Mouse (Mus musculus) embryonic facial prominence, embryonic 10.5 days (tissue): ENCODE data around the gene Rce1. TPM values are rescaled to one million over a fixed set of nuclear protein-coding genes. Genes with fewer than 3 reads are reported as not detected.

Experiments used
- DNase-seq: peaks from one replicate; pipeline ENCODE4 v3.0.0-alpha.2; 2017; ENCODE audit warnings: low spot score
- H3K27ac ChIP-seq: fragments of 300-500 bp; sonication (generic); replicated peaks from 2 replicates; pipeline ENCODE4 v1.5.1; 2016; ENCODE audit warnings: mild to moderate bottlenecking
- H3K27me3 ChIP-seq: fragments of 300-500 bp; sonication (generic); replicated peaks from 2 replicates; pipeline ENCODE4 v1.6.1; 2016; ENCODE audit warnings: low read depth, mild to moderate bottlenecking; ENCODE audit not compliant: poor library complexity, severe bottlenecking
- H3K36me3 ChIP-seq: fragments of 300-500 bp; sonication (generic); replicated peaks from 2 replicates; pipeline ENCODE4 v1.6.1; 2016; ENCODE audit warnings: mild to moderate bottlenecking, moderate library complexity
- H3K4me1 ChIP-seq: fragments of 300-500 bp; sonication (generic); 2 replicates; pipeline ENCODE4 v1.6.1; 2016
- H3K4me3 ChIP-seq: fragments of 300-500 bp; sonication (generic); 2 replicates; pipeline ENCODE4 v1.5.1; 2016; ENCODE audit warnings: mild to moderate bottlenecking, moderate library complexity
- H3K9me3 ChIP-seq: fragments of 300-500 bp; sonication (generic); 2 replicates; pipeline ENCODE4 v1.6.1; 2016; ENCODE audit warnings: mild to moderate bottlenecking
- WGBS: fragments of 180-500 bp; shearing (Covaris S2); methylation state at CpG from one replicate; pipeline ENCODE4 v1.1.7; 2016; 5-methylcytosine and 5-hydroxymethylcytosine counted together
- polyA plus RNA-seq: library from polyadenylated mRNA; unstranded; fragments of >200 nt; fragmentation: Nextera tagmentation; extraction: Ambion mirVana; gene quantifications from 2 replicates; pipeline ENCODE4 v1.2.1, GENCODE M21; 2016

The Rce1 gene
- 75.5 and 82.9 TPM in 2 replicates for polyA plus RNA-seq

DNA sequence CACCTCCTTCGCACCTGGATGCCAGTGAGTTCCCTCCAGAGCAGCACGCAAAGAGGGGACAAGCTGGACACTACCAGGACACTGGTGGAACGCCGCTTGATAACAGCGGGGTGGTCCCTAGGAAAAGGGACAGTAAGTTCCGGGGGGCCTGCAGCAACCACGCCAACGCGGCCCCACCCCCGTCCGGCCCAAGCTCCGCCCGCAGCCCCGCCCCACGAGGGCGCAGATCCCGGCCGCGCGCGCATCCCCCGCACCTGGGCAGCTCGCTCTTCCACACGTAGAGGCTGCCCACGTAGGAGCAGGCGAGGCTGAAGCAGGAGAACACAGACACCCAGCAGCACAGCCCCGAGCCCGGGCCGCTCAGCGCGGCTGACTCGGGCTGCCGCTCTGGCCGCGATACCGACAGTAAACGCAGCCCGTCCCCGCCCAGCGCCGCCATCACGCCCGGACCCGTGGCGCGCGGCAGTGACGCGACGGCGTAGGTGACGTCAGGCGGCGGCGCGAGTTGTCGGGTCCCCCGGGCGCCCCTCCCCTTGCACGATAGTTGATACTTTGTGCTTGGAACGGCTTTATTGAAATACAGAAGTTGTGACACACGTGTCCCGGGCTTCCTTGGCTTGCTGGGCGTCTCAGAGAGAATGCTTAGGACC, at the start of gene Rce1:
Gene Rce1, minus strand, starts transcription at position 463 of the 650 bp plus-strand sequence.
- peak; percentile 95 for DNase-seq

GRCm38 (mm10) chr19:4672401-4672800, 47.0 kb upstream of the Rce1 start:
- Histone ChIP-seq H3K27ac (no peak overlapping the region), H3K4me3 (no peak overlapping the region), H3K4me1 (no peaks in the 10 kb centered on the region), H3K9me3 (no peaks in the 10 kb centered on the region), H3K27me3 (no peaks in the 10 kb centered on the region), H3K36me3 (no peaks in the 10 kb centered on the region)
- DNase-seq: no peak
- WGBS: 73% methylated on average over 6 of the region's 6 CpGs

More for the DNA sequence above, at the start of gene Rce1:
- Histone ChIP-seq H3K27me3 (no peaks in the 10 kb centered on the region), H3K27ac (peak within 1 kb of the TSS; percentile 97), H3K36me3 (peaks cover 42% of the 10 kb centered on the region), H3K4me1 (peaks cover 48% of the 10 kb centered on the region), H3K4me3 (peak within 1 kb of the TSS; percentile 95), H3K9me3 (no peaks in the 10 kb centered on the region)
- under 1% methylated on average over 64 of the region's 64 CpGs for WGBS

GRCm38 (mm10) chr19:4670776-4671175, 45.3 kb upstream of the Rce1 start:
- Histone ChIP-seq H3K27ac (no peak overlapping the region), H3K9me3 (no peaks in the 10 kb centered on the region), H3K4me3 (no peak overlapping the region), H3K27me3 (no peaks in the 10 kb centered on the region), H3K36me3 (no peaks in the 10 kb centered on the region), H3K4me1 (no peaks in the 10 kb centered on the region)
- no peak for DNase-seq
- WGBS: 85% methylated on average over 4 of the region's 4 CpGs

- Histone ChIP-seq H3K27ac (no peak overlapping the region), H3K27me3 (no peaks in the 10 kb centered on the region), H3K4me1 (no peaks in the 10 kb centered on the region), H3K36me3 (no peaks in the 10 kb centered on the region), H3K9me3 (no peaks in the 10 kb centered on the region), H3K4me3 (no peak overlapping the region)
- no peak for DNase-seq
These were observed 41.4 kb upstream of the Rce1 start for GRCm38 (mm10) chr19:4666815-4667214.

GRCm38 (mm10) chr19:4658156-4658555, 32.7 kb upstream of the Rce1 start:
- no peaks in the 10 kb centered on the region for H3K36me3 ChIP-seq
- no peaks in the 10 kb centered on the region for H3K27me3 ChIP-seq
- no peaks in the 10 kb centered on the region for H3K9me3 ChIP-seq
- DNase-seq: no peak
- WGBS: 87% methylated on average over 5 of the region's 5 CpGs
- no peak overlapping the region for H3K27ac ChIP-seq
- no peak overlapping the region for H3K4me3 ChIP-seq
- H3K4me1 ChIP-seq: no peaks in the 10 kb centered on the region

DNA sequence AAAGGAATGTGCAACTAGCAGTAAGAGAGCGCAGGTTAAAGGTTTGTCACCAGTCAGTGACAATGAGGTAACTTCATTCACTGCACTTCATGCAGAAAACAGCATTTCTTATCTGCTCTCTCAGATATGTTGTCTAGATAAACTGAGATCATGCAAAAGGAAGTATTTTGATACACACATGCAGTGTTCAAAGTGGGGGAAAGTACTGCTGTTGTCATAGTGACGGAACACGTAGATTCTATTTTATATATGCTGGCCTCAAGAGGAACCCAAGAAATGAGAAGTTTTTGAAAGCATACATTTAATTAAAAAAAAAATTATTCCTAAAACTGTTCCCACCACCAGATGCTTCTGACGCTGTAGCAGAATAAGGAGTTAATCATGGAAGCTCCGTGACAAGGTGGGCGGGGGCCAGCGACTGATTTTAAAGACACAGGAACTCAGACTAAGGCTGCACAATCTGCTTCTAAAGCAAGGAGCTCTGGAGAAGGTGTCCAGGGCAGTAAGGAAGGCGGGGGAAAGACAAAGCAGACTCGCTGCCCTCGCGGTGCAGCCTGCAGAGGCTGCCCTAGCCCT, 21.6 kb upstream of the Rce1 start:
- Histone ChIP-seq H3K36me3 (no peaks in the 10 kb centered on the region), H3K9me3 (no peaks in the 10 kb centered on the region), H3K27ac (no peak overlapping the region), H3K4me3 (no peak overlapping the region), H3K4me1 (no peaks in the 10 kb centered on the region), H3K27me3 (0 out of 2 replicates have a peak, but pooled peaks cover 3% of the 10 kb centered on the region)
- no peak for DNase-seq
- 81% methylated on average over 11 of the region's 11 CpGs for WGBS

DNA sequence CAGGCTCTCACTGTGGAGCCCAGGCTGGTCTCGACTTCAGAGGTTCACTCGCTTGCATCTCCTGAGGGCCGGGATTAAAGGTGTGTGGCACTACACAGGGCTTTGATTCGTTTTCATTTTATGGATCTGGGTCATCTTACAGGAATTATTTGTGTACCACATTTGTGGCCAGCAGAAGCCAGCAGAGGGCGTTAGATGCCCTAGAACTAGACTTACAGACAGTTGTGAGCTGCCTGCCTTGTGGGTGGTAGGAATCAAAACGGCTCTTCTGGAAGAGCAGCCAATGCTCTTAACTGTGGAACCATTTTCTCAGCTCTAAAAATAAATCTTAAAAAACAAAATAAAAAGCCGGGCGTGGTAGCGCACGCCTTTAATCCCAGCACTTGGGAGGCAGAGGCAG, 18.8 kb upstream of the Rce1 start:
- no peaks in the 10 kb centered on the region for H3K4me1 ChIP-seq
- H3K36me3 ChIP-seq: no peaks in the 10 kb centered on the region
- 40% methylated on average over 10 of the region's 10 CpGs for WGBS

DNA sequence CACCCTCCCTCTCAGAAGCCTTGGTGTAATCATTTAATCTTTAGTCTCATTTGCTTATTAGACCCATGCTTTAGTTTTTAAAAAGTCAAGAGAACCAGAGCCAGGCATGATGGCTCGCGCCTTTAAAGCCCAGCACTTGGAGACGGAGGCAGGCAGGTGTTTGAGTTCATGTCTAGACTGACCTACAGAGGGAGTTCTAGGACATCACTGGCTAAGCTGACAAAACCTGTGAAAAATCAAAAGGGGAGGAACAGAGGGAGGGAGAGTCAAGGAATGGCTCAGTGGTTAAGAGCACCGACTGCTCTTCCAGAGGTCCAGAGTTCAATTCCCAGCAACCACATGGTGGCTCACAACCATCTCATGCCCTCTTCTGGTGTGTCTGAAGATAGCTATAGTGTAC, 10.5 kb upstream of the Rce1 start:
- no peak overlapping the region for H3K4me3 ChIP-seq
- WGBS: 67% methylated on average over 4 of the region's 4 CpGs
- DNase-seq: no peak

More for the DNA sequence above, 18.8 kb upstream of the Rce1 start:
- Histone ChIP-seq H3K27ac (no peak overlapping the region), H3K9me3 (no peaks in the 10 kb centered on the region), H3K27me3 (0 out of 2 replicates have a peak, but pooled peaks cover 3% of the 10 kb centered on the region), H3K4me3 (no peak overlapping the region)
- peak; percentile 44 for DNase-seq

GRCm38 (mm10) chr19:4628819-4629218, 3.4 kb upstream of the Rce1 start:
- Histone ChIP-seq H3K4me3 (no peak overlapping the region), H3K4me1 (peaks cover 47% of the 10 kb centered on the region)

More for the DNA sequence above, 10.5 kb upstream of the Rce1 start:
- Histone ChIP-seq H3K27ac (no peak overlapping the region), H3K9me3 (no peaks in the 10 kb centered on the region), H3K36me3 (no peaks in the 10 kb centered on the region), H3K27me3 (no peaks in the 10 kb centered on the region), H3K4me1 (no peaks in the 10 kb centered on the region)

DNA sequence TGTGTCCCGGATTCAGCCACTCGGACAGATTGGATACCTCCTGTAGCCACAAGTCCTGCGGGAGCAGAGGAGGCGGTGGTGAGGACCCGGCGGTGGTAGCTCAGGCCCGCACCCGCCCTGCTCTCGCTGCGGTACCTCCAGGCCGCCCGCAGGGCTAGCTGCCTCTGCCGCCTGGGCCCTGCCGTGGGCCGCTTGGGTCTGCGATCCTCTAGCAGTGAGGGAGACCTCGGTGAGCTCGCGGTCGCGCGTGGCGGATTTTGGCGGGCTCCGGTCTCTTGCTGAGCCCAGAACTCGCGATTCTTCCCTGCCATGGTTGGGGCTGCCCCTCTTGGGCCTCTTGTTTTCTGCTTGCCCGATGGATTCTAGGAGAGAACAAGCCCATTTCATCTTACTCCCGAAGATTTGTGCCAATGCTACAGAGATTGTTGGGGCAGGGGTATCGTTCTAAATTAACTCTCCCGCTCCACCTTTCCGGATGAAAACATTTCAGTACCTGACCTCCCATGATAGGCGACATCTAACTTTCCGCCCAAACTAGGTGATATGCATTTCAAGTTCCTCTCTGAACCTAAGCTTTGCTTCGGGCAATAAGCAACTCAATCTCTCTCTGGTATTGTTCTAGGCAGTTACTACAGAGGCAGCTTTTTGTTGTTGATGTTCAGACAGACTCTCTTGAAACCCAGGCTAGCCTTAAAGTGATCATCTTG, 541 bp upstream of the Rce1 start:
- peak overlapping the region; percentile 95 for H3K4me3 ChIP-seq
- peak overlapping the region; percentile 97 for H3K27ac ChIP-seq
- WGBS: 2% methylated on average over 35 of the region's 35 CpGs
- no peak for DNase-seq
- H3K27me3 ChIP-seq: no peaks in the 10 kb centered on the region
- no peaks in the 10 kb centered on the region for H3K9me3 ChIP-seq
- H3K4me1 ChIP-seq: peaks cover 48% of the 10 kb centered on the region
- H3K36me3 ChIP-seq: peaks cover 36% of the 10 kb centered on the region

More at GRCm38 (mm10) chr19:4628819-4629218, 3.4 kb upstream of the Rce1 start:
- peak overlapping the region; percentile 40 for H3K27ac ChIP-seq
- DNase-seq: peak; percentile 80
- H3K36me3 ChIP-seq: peaks cover 7% of the 10 kb centered on the region
- no peaks in the 10 kb centered on the region for H3K27me3 ChIP-seq
- WGBS: 0% methylated on average over 1 of the region's 1 CpGs
- no peaks in the 10 kb centered on the region for H3K9me3 ChIP-seq

- 35% methylated on average over 4 of the region's 4 CpGs for WGBS
- DNase-seq: no peak
- H3K4me1 ChIP-seq: peaks cover 48% of the 10 kb centered on the region
- no peaks in the 10 kb centered on the region for H3K27me3 ChIP-seq
- peak overlapping the region; percentile 97 for H3K27ac ChIP-seq
- peak overlapping the region; percentile 95 for H3K4me3 ChIP-seq
- no peaks in the 10 kb centered on the region for H3K9me3 ChIP-seq
- H3K36me3 ChIP-seq: peaks cover 47% of the 10 kb centered on the region
These were observed 849 bp downstream of the Rce1 start for GRCm38 (mm10) chr19:4624406-4625178.

DNA sequence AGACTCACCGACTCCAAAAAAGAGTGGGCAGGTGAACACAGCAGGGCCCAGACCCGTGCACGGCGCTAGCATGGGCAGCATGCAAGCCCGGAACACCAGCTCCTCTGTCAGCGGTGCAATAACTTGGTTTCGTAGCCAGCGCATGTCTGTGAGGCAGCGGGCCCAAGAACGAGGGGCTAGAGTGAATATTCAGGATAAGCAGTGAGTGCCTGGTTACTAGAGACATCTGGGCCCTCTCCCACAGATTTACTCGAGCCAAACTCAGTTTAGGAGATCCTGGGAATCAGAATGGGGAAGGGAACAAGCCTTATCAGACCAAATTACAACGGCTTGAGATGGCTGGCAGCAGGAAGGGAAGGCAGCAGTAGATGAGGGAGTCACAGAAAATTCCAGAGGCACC, 1.4 kb downstream of the Rce1 start:
- Histone ChIP-seq H3K4me3 (peak overlapping the region; percentile 95; the same call in 1 of the 2 replicates), H3K36me3 (peaks cover 47% of the 10 kb centered on the region), H3K27me3 (no peaks in the 10 kb centered on the region), H3K4me1 (peaks cover 44% of the 10 kb centered on the region), H3K27ac (no peak overlapping the region), H3K9me3 (no peaks in the 10 kb centered on the region)
- no peak for DNase-seq
- 95% methylated on average over 12 of the region's 12 CpGs for WGBS
